19 mouse cellular contexts compared by ENCODE assay signal in genomic region chr5:12515283-12515682, GRCm38 (mm10).
"Had no signal": no experiment of that assay in that cellular context is flagged by ENCODE, and none has a peak within 500 bp of the region (broad histone marks: within the 10 kb centered on the region; RNA-seq: fewer than 3 reads in every experiment).

No protein-coding gene starts in this region.

- H3K4me2 ChIP-seq: limb, embryonic 15.5 days; liver, embryonic 12.5 days; midbrain, embryonic 12.5 days; neural tube, embryonic 13.5 days; neural tube, embryonic 15.5 days had no signal

- H3K27ac ChIP-seq: limb, embryonic 15.5 days; liver, embryonic 12.5 days; liver, embryonic 14.5 days; midbrain, embryonic 10.5 days; midbrain, embryonic 12.5 days; neural tube, embryonic 13.5 days; neural tube, embryonic 15.5 days had no signal

- H3K4me1 ChIP-seq: limb, embryonic 15.5 days; liver, embryonic 12.5 days; midbrain, embryonic 10.5 days; midbrain, embryonic 12.5 days; neural tube, embryonic 13.5 days; neural tube, embryonic 15.5 days had no signal

- H3K9me3 ChIP-seq: limb, embryonic 15.5 days; liver, embryonic 12.5 days; midbrain, embryonic 10.5 days; midbrain, embryonic 12.5 days; neural tube, embryonic 13.5 days; neural tube, embryonic 15.5 days had no signal

- DNase-seq: lung, postnatal 14 days; midbrain, embryonic 14.5 days; retina, postnatal 1 day; right cerebral cortex, adult 18-20 months; right cerebral cortex, postnatal 25 days; right cerebral cortex, postnatal 4 days; spleen, adult 18-20 months; thymus, adult 18-20 months; thymus, postnatal 14 days; thymus, postnatal 36 days had no signal

- ATAC-seq: liver, embryonic 12.5 days; midbrain, embryonic 16.5 days had no signal

- H3K4me3 ChIP-seq: limb, embryonic 15.5 days; liver, embryonic 12.5 days; midbrain, embryonic 10.5 days; midbrain, embryonic 12.5 days; myocyte; neural tube, embryonic 13.5 days; neural tube, embryonic 15.5 days had no signal

- H3K36me3 ChIP-seq: limb, embryonic 15.5 days; liver, embryonic 12.5 days; midbrain, embryonic 10.5 days; midbrain, embryonic 12.5 days; neural tube, embryonic 13.5 days; neural tube, embryonic 15.5 days had no signal

- H3K27me3 ChIP-seq: limb, embryonic 15.5 days; liver, embryonic 12.5 days; midbrain, embryonic 12.5 days; neural tube, embryonic 13.5 days; neural tube, embryonic 15.5 days had no signal

- H3K9ac ChIP-seq: limb, embryonic 15.5 days; liver, embryonic 12.5 days; liver, embryonic 14.5 days; midbrain, embryonic 12.5 days; neural tube, embryonic 13.5 days; neural tube, embryonic 15.5 days had no signal
